Mouse (Mus musculus): ENCODE measurements at regions not wholly inside any gene's neighbourhood (a gene's known extent, or its start where the extent isn't known, plus 50 kb on each side); places are given as distances from the start of the nearest gene placed in this dataset.
"Not testable (repeated sequence)": the region's sequence is repeated elsewhere in the genome, so short reads cannot be mapped to it uniquely, and the experiment has no call there.

DNA sequence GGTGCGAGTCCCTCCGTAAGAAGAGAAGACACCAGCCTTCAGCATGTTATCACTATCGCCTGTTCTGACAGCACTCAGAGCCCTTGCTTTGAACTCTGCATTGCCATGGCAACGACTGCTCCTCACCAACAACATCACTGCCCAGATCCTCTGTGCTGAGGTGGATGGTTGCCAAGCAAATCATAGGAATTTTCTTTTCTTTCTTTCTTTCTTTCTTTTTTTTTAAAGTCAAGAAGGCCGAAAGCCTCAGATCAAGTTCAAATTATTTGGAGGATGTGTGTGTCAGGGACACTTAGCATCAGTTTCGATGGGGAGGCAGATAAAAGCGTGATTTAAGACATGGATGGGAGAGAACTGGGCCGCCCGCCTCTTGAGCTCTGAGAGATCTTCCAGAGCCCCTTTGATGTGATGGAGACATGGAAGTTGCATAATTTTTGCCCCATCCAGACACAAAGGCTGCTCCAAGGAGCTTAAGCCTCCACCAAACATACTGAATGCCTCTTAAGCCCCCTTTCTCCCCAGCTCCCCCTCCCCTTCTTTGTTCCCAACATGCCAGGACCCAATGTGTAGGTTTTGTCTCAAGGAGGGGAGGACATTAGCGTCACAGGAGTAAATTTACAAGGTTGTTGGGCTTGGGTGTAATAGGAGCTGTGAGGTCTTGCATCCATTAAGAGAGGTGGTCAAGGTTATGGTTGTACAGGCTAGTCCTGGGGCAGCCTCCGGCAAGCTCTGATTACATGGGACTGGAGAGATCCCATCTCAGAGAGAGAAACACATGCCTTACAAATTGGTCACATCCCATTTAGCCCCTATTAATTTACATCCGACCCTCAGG is 167.4 kb upstream of the Npvf start:
- DNase-seq (ENCODE audit: low read depth, low spot score): no peak

DNA sequence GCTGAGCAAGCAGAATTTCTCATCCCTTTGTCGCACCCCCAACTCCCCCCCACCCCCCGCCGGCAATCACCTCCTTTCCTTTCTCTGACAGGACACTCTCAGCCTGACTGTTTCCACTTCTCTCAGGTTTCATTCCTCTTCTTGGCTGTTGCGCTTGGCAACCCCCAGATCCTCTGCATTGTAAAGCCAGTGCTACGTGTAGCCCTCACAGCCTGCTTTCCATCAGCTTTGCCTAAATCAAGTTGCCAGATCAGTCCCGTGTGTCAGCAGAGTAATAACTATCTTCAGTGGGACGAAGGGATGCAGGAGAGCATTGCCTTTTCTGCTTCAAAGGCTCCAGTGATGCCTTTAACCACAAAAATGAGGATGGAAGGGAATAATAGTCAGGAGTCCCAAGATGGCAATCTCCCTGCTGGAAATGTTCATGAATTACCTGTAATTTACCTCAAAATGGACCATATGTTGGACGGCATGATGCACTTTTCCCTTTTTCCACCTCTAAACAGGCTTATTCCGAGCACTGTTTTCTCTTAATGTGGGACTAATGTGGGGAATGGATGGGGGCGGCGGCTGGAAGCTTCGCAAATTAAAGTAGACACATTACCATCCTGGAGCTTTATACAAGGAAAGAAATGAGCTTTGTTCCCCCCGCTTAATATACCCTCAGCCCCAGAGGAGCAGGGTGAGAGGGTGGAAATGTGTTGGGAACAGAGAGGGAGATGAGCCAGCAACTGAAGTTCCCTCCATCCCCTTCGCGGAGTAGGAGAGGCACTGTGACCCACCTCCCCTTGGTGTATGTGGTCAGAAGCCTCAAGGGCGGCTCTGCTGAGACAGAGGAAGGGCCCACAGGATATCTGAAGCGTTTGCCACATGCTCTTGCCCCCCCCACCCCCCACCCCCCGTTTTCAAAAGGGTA is 168.3 kb upstream of the Npvf start:
- DNase-seq (ENCODE audit: low read depth, low spot score): no peak

DNA sequence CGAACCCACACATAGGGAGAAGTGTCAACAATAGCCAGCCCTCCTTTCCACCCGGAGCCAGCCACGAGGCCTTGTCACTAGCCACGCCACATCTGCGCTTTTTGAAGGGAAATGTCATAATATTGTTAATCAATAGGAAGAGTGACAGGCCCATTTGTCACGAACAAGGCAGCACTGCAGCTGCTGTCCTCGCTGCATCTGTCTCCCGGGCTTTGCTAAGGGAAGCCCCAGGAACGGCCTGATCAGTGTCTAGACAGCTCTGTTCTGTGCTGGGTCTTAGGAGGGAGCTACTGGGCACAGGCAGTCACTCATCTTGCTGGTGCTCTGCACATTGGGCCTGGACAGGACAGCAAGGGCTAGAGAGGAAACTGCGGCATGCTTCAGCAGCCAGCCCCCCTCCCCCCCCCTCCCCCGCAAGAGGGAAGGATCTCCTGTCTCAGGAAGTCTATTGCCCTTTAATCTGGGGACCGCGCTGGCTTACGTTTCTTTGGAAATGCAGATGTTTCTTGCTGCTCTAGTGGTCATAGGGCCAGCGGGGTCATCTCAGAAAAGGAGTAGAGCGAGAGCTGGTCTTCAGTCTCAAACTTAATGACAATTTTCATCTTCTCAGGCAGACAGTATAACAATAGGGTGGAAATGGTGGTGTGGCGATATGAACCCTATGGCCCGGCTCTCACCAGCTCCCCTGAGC is 169.1 kb upstream of the Npvf start:
- DNase-seq (ENCODE audit: low read depth, low spot score): peak; percentile 21

- no peak for DNase-seq (ENCODE audit: low read depth, low spot score)
Observed at GRCm38 (mm10) chr6:50824466-50824865, 170.2 kb upstream of the Npvf start.

DNA sequence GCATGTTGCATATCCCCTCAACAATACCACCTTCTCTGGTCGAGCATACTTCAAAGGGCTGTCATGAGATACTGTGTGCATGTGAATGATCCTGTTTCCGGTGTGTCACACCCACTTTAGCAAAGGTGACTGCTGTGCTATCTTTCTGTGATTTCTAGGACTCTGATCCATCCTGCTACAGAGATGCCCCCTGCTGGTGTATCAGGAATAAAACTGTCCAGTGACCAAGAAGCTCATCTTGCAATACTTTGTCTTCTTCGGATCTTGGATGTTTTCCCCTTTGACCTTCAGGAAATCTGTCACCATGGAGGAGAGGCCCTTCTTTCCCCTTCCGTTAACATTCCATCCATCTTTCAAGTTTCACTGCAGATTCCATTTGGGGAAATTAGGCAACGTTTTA is 177.5 kb upstream of the Npvf start:
- DNase-seq (ENCODE audit: low read depth, low spot score): no peak

- no peak for DNase-seq (ENCODE audit: low read depth, low spot score)
Observed at GRCm38 (mm10) chr6:50835997-50836625, 181.9 kb upstream of the Npvf start.

DNA sequence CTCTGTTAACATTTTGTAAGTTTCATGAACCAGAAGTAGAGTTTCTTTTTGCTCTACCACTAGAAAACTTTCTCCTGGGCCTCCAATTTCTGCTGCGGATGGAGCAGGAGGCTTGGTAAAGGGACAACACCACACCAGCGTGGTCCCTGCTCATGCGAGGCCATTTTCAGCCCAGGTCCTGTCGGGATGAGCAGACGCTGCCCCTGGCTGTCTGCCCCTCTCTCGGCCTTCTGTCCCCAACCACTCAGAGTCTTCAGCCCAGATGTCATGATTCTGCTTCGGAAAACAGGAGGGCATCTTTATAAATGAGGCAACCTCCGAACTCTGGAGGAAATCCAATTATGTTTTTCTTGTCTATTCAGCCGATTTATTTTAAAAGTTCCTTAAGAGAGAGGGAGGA is 186.6 kb upstream of the Npvf start:
- no peak for DNase-seq (ENCODE audit: low read depth, low spot score)

GRCm38 (mm10) chr6:50845246-50845645 is 191.0 kb upstream of the Npvf start:
- not testable (repeated sequence) for DNase-seq (ENCODE audit: low read depth, low spot score)

GRCm38 (mm10) chr6:50846740-50847516 is 192.7 kb upstream of the Npvf start:
- DNase-seq (ENCODE audit: low read depth, low spot score): no peak

- no peak for DNase-seq (ENCODE audit: low read depth, low spot score)
Observed at GRCm38 (mm10) chr6:50847548-50847947, 193.3 kb upstream of the Npvf start.

- DNase-seq (ENCODE audit: low read depth, low spot score): peak; percentile 29
Observed at GRCm38 (mm10) chr6:50859162-50859561, 204.9 kb upstream of the Npvf start.

- DNase-seq (ENCODE audit: low read depth, low spot score): no peak
Observed at GRCm38 (mm10) chr6:50877991-50878390, 223.8 kb upstream of the Npvf start.

DNA sequence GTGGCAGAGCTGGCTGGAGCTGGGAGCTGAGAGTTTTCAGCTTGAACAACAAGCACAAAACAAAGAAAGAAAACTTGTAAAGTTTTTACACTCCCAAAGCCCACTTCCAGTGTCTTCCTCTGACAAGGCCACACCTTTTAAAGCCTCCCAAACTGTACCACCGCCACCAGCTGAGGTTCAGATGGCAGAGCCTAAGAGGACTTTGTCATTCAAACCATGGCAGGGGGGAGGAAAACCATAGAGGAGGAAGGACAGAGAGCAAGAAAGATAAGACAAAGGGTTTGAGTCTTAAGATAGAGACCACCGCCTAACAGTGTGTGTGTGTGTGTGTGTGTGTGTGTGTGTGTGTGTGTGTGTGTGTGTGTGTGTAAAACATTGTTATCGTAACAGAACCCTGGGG is 228.1 kb upstream of the Npvf start:
- DNase-seq (ENCODE audit: low read depth, low spot score): no peak

- DNase-seq (ENCODE audit: low read depth, low spot score): no peak
Observed at GRCm38 (mm10) chr6:50882759-50883158, 228.5 kb upstream of the Npvf start.

DNA sequence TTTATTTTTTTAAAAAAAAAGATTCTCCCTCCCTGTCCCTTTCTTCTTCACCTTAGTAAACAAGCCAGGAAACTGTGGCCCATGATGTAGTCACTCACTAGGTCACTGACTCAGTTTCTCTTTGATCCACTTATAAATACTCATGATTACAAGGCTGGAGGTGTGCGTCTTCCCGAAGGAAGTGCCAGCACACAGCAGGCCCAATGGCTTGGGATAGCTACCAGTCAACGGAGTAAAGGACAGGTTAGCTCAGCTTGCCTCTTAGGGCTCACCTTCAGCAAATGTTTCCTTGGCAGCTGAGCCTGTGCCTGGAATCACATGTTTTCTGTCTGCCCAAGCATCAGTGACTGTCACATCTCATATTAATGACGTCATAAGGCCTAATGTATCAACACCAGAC is 230.8 kb upstream of the Npvf start:
- no peak for DNase-seq (ENCODE audit: low read depth, low spot score)

DNA sequence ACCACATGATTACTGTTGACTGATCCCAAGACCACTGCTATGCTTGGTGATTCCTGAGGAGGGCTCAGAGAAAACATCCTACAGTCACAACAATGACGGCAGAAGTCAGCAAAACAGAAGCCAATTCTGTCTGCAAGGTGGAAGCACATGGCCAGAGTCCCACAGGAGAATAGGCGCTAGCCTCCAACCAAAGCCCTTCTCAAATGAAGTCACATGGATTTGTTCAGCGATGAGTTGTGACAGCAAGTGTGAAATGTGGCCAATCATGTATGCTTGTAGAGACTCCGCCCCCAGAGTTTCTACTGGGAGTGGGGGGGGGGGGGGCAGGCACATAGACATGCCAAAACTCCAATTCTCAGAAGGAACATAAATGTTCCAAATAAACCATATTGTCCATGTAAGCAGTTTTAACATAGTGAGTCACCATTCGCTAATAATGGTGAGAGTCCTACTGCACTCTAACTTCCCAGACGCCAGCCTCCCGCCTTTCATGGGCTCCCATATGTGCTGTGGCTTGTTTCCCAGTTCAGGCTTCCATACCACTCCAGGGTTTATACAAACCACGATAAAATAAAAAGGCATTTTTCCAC is 231.6 kb upstream of the Npvf start:
- no peak for DNase-seq (ENCODE audit: low read depth, low spot score)

DNA sequence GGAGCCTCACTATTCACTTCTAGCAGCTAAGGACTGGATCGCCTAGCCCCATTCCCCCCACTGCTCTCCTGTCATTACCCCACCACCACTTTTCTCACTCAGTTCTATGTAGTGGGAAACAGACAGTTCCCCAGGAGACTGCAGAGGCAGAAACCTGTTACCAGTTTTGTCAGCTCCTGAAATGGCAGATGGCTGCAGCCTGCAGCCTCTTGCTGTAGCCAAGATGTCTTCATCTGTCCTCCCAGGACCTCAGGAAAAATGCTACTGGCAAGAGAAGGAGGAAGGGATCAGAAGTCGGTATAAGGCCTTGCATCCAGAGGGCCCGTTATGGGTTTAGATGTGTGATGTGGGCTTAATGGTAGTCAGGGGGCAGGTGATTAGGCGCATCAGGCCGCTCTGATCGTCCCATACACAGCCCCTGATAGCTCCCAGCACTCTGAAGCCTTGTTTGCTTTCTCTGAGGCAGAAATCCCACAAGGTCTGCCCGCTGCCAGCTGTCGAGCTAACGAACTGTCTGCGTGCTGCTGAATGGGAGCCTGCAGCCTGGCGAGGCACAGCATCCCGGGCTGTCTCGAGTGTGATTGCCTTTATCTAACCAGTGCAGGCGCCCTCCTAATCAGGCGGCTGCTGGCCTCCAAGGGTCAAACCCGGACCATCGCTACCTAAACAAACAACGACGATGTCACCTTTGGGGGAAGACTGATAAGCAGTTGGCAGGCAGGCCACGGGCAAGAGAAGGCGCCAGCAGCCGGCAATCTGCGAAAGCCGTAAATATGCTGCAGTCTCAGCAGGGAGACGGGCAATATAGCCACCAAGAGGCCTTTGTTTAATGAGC is 236.3 kb upstream of the Npvf start:
- no peak for DNase-seq (ENCODE audit: low read depth, low spot score)

DNA sequence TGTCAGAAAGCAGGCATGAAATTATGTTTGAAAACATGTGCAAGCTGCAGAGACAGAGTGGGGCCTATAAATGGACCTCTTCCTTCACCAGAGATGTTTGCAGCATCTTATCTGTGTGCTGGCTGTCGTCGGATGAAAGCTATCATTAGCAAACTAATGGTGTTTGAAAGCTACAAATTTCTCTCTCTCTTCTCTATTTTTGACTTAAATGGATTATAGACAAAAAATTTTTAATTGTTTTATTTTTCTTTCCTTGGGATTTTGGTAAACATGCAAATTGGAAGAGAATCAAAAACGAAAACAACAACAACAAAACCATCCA is 236.9 kb upstream of the Npvf start:
- DNase-seq (ENCODE audit: low read depth, low spot score): no peak

- peak; percentile 4 for DNase-seq (ENCODE audit: low read depth, low spot score)
Observed at GRCm38 (mm10) chr6:50898792-50899191, 244.6 kb upstream of the Npvf start.
